Mouse (Mus musculus) liver, embryonic 16.5 days (tissue): ENCODE results near the gene Pex19. TPM values are rescaled to one million over a fixed set of nuclear protein-coding genes. Genes with fewer than 3 reads are reported as not detected.

Experiments
- ATAC-seq: fragments of 200-750 bp; cut with Nextera tagmentation; 2 replicates; pipeline ENCODE4 v1.8.0; 2017; ENCODE audit warnings: low read depth, mild to moderate bottlenecking, moderate number of reproducible peaks, moderate library complexity
- H3K27ac ChIP-seq: fragments of 300-500 bp; sonication (generic); 2 replicates; pipeline ENCODE4 v1.5.1; 2014; ENCODE audit warnings: mild to moderate bottlenecking, low read length
- H3K27me3 ChIP-seq: fragments of 300-500 bp; sonication (generic); 2 replicates; pipeline ENCODE4 v1.6.1; 2014; ENCODE audit warnings: low read depth, low read length, mixed read lengths; ENCODE audit not compliant: control insufficient read depth, insufficient read depth
- H3K36me3 ChIP-seq: fragments of 300-500 bp; sonication (generic); 2 replicates; pipeline ENCODE4 v1.6.1; 2014; ENCODE audit warnings: mild to moderate bottlenecking; ENCODE audit not compliant: control insufficient read depth, insufficient read depth
- H3K4me1 ChIP-seq: fragments of 300-500 bp; sonication (generic); 2 replicates; pipeline ENCODE4 v1.6.1; 2014; ENCODE audit warnings: low read depth, low read length, mixed read lengths; ENCODE audit not compliant: control insufficient read depth
- H3K4me2 ChIP-seq: fragments of 300-500 bp; sonication (generic); 2 replicates; pipeline ENCODE4 v1.6.1; 2014; ENCODE audit warnings: low read depth, low read length, mixed read lengths
- H3K4me3 ChIP-seq: fragments of 300-500 bp; sonication (generic); 2 replicates; pipeline ENCODE4 v1.5.1; 2014; ENCODE audit warnings: low read depth, mild to moderate bottlenecking, low read length
- H3K9ac ChIP-seq: fragments of 300-500 bp; sonication (generic); 2 replicates; pipeline ENCODE4 v1.6.1; 2014; ENCODE audit warnings: low read depth, low read length
- H3K9me3 ChIP-seq: fragments of 300-500 bp; sonication (generic); replicated peaks from 2 replicates; pipeline ENCODE4 v1.6.1; 2016; ENCODE audit warnings: low read length; ENCODE audit not compliant: control insufficient read depth
- polyA plus RNA-seq: library from polyadenylated mRNA; unstranded; fragments of >200 nt; fragmentation: Nextera tagmentation; extraction: Ambion mirVana; gene quantifications from 2 replicates; pipeline ENCODE4 v1.2.1, GENCODE M21; 2015

The Pex19 gene
- polyA plus RNA-seq, 1 experiment from 2014 or later = 43.9 TPM

DNA sequence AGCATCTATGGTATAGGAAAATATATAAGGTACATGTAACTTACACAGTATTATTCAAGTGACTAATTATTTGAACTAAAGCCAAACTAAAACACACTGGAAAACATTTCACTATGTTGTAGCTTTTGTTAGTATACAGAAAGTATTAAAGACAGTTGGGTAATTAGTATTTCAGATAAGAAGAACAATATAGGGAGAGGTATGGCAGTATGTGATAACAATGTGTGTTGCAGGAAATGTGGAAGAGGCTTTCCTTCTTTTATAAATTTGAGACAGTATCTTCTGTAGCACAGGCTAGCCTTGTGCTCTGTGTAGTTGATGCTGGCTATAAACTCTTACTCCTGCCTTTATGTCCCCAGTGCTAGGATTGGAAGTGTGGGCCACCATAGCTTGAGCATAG, 57.4 kb downstream of the Pex19 start:
- no peaks in the 10 kb centered on the region for H3K4me1 ChIP-seq
- peaks cover 63% of the 10 kb centered on the region for H3K36me3 ChIP-seq
- no peaks in the 10 kb centered on the region for H3K27me3 ChIP-seq
- no peak overlapping the region for H3K4me2 ChIP-seq
- ATAC-seq = no peak
- H3K9me3 ChIP-seq = no peaks in the 10 kb centered on the region
- no peak overlapping the region for H3K27ac ChIP-seq
- H3K4me3 ChIP-seq = no peak overlapping the region
- no peak overlapping the region for H3K9ac ChIP-seq

Other genes starting within 250 kb of the Pex19 start
- gene Gm10521, start 231.1 kb upstream of the Pex19 start, polyA plus RNA-seq = 0.05 TPM in 1 of 2 replicates, not detected in the other
- gene Slamf6, start 209.2 kb upstream of the Pex19 start, polyA plus RNA-seq = 4.1 and 5.0 TPM in 2 replicates
- 0.41 and 0.57 TPM in 2 replicates for gene Vangl2, start 98.3 kb upstream of the Pex19 start, polyA plus RNA-seq
- gene Nhlh1, start 69.2 kb upstream of the Pex19 start, polyA plus RNA-seq = not detected in 2 replicates
- 75.9 and 82.2 TPM in 2 replicates for gene Copa, start 44.2 kb upstream of the Pex19 start, polyA plus RNA-seq
- 39.5 and 42.9 TPM in 2 replicates for gene Ncstn, start 44.0 kb upstream of the Pex19 start, polyA plus RNA-seq
- gene Dcaf8, start 21.3 kb downstream of the Pex19 start, polyA plus RNA-seq = 61.2 and 61.3 TPM in 2 replicates
- 20.6 and 21.5 TPM in 2 replicates for gene Pea15a, start 80.0 kb downstream of the Pex19 start, polyA plus RNA-seq
- gene Casq1, start 93.1 kb downstream of the Pex19 start, polyA plus RNA-seq = 2.6 and 7.5 TPM in 2 replicates
- not detected in 2 replicates for gene Atp1a4, start 131.7 kb downstream of the Pex19 start, polyA plus RNA-seq
- 16.8 and 20.6 TPM in 2 replicates for gene Igsf8, start 134.9 kb downstream of the Pex19 start, polyA plus RNA-seq
- 0.20 and 0.52 TPM in 2 replicates for gene Atp1a2, start 171.3 kb downstream of the Pex19 start, polyA plus RNA-seq
- 0.04 and 0.09 TPM in 2 replicates for gene Kcnj9, start 202.6 kb downstream of the Pex19 start, polyA plus RNA-seq
- gene Kcnj10, start 214.5 kb downstream of the Pex19 start, polyA plus RNA-seq = 0.07 and 0.09 TPM in 2 replicates
- 1.7 and 1.8 TPM in 2 replicates for gene Pigm, start 249.8 kb downstream of the Pex19 start, polyA plus RNA-seq